Mouse (Mus musculus): ENCODE data around the gene Slc22a20. TPM values are rescaled to one million over a fixed set of nuclear protein-coding genes. Genes with fewer than 3 reads are reported as not detected.
A peak's percentile ranks its signal among the peaks of the same experiment; 100 is the strongest.

Slc22a20 gene
- polyA plus RNA-seq, 1 experiment from 2014 or later, result not detected

- H3K4me1 ChIP-seq (ENCODE audit: control insufficient read depth, insufficient read depth, low read length), result peaks cover 11% of the 10 kb centered on the region
- no peak for ATAC-seq (replicated peaks; ENCODE audit: extremely low read depth, insufficient read depth, low FRiP score)
- no peaks in the 10 kb centered on the region for H3K36me3 ChIP-seq (ENCODE audit: control insufficient read depth, insufficient read depth)
- no peak overlapping the region for H3K4me2 ChIP-seq (ENCODE audit: low read depth, low read length)
- H3K9me3 ChIP-seq (replicated peaks; ENCODE audit: control insufficient read depth, low read length), result no peaks in the 10 kb centered on the region
- no peak overlapping the region for H3K4me3 ChIP-seq (ENCODE audit: low read length)
- H3K27ac ChIP-seq (ENCODE audit: low read length), result no peak overlapping the region
- no peak overlapping the region for H3K9ac ChIP-seq (ENCODE audit: low read length)
- 66% methylated on average over 7 of the region's 7 CpGs for WGBS
- no peaks in the 10 kb centered on the region for H3K27me3 ChIP-seq (ENCODE audit: control insufficient read depth, insufficient read depth, low read length)
Observed at GRCm38 (mm10) chr19:5992012-5992411, 6.1 kb upstream of the Slc22a20 start.

DNA sequence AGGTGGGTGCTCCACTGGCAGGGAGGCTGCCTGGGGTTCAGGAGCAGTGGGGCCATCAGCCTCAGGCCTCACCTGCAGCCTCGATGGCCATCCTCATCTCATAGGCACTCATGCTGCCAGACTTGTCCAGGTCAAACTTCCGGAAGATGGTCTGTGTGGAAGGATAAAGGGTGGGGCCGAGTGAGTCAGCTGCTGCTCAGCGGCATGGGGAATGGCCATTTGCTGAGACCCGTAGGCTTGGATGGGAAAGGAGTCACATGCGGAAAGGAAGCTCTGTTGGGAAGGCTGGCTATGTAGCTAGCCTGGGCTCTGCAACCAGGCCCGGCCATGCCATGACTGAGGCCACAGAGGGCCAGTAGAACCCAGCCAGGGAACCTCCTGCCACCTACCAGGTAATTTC lies 5.5 kb upstream of the Slc22a20 start:
- Histone ChIP-seq H3K27ac (ENCODE audit: low read length) (no peak overlapping the region), H3K4me1 (ENCODE audit: control insufficient read depth, insufficient read depth, low read length) (peaks cover 11% of the 10 kb centered on the region), H3K36me3 (ENCODE audit: control insufficient read depth, insufficient read depth) (no peaks in the 10 kb centered on the region), H3K4me2 (ENCODE audit: low read depth, low read length) (no peak overlapping the region), H3K27me3 (ENCODE audit: control insufficient read depth, insufficient read depth, low read length) (no peaks in the 10 kb centered on the region), H3K9ac (ENCODE audit: low read length) (no peak overlapping the region), H3K9me3 (replicated peaks; ENCODE audit: control insufficient read depth, low read length) (no peaks in the 10 kb centered on the region), H3K4me3 (ENCODE audit: low read length) (no peak overlapping the region)
- no peak for ATAC-seq (replicated peaks; ENCODE audit: extremely low read depth, insufficient read depth, low FRiP score)
- 73% methylated on average over 7 of the region's 7 CpGs for WGBS

GRCm38 (mm10) chr19:5990921-5991320 lies 5.0 kb upstream of the Slc22a20 start:
- no peak for ATAC-seq (replicated peaks; ENCODE audit: extremely low read depth, insufficient read depth, low FRiP score)
- 68% methylated on average over 1 of the region's 1 CpGs for WGBS
- H3K36me3 ChIP-seq (ENCODE audit: control insufficient read depth, insufficient read depth), result no peaks in the 10 kb centered on the region
- no peak overlapping the region for H3K9ac ChIP-seq (ENCODE audit: low read length)
- H3K4me2 ChIP-seq (ENCODE audit: low read depth, low read length), result no peak overlapping the region
- H3K9me3 ChIP-seq (replicated peaks; ENCODE audit: control insufficient read depth, low read length), result no peaks in the 10 kb centered on the region
- no peak overlapping the region for H3K27ac ChIP-seq (ENCODE audit: low read length)
- H3K4me3 ChIP-seq (ENCODE audit: low read length), result no peak overlapping the region
- peaks cover 11% of the 10 kb centered on the region for H3K4me1 ChIP-seq (ENCODE audit: control insufficient read depth, insufficient read depth, low read length)
- no peaks in the 10 kb centered on the region for H3K27me3 ChIP-seq (ENCODE audit: control insufficient read depth, insufficient read depth, low read length)

GRCm38 (mm10) chr19:5990033-5990432 lies 4.1 kb upstream of the Slc22a20 start:
- Histone ChIP-seq H3K9me3 (replicated peaks; ENCODE audit: control insufficient read depth, low read length) (no peaks in the 10 kb centered on the region), H3K4me1 (ENCODE audit: control insufficient read depth, insufficient read depth, low read length) (peaks cover 11% of the 10 kb centered on the region), H3K27ac (ENCODE audit: low read length) (no peak overlapping the region), H3K4me3 (ENCODE audit: low read length) (no peak overlapping the region), H3K9ac (ENCODE audit: low read length) (no peak overlapping the region), H3K36me3 (ENCODE audit: control insufficient read depth, insufficient read depth) (no peaks in the 10 kb centered on the region), H3K4me2 (ENCODE audit: low read depth, low read length) (no peak overlapping the region), H3K27me3 (ENCODE audit: control insufficient read depth, insufficient read depth, low read length) (no peaks in the 10 kb centered on the region)
- no peak for ATAC-seq (replicated peaks; ENCODE audit: extremely low read depth, insufficient read depth, low FRiP score)
- WGBS, result 77% methylated on average over 12 of the region's 12 CpGs

DNA sequence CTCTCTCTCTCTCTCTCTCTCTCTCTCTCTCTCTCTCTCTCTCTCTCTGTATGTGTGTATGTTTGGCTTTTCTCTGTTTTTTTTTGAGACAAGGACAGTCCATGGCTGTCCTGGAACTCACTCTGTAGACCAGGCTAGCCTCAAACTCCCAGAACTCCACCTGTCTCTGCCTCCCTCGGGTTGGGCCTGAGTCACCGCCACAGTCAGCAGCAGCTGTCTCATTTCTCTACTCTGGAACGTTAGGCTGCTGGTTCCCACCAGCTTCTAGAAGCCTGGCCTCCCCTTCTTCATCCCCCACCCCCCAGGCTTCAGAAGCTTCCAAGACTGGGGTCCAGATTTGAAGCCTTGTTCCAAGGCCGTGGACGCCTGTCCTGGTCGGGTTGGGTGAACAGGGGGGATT lies 3.6 kb upstream of the Slc22a20 start:
- Histone ChIP-seq H3K4me1 (ENCODE audit: control insufficient read depth, insufficient read depth, low read length) (peaks cover 11% of the 10 kb centered on the region), H3K27me3 (ENCODE audit: control insufficient read depth, insufficient read depth, low read length) (no peaks in the 10 kb centered on the region), H3K9ac (ENCODE audit: low read length) (no peak overlapping the region), H3K4me2 (ENCODE audit: low read depth, low read length) (no peak overlapping the region), H3K36me3 (ENCODE audit: control insufficient read depth, insufficient read depth) (no peaks in the 10 kb centered on the region), H3K9me3 (replicated peaks; ENCODE audit: control insufficient read depth, low read length) (no peaks in the 10 kb centered on the region), H3K4me3 (ENCODE audit: low read length) (no peak overlapping the region), H3K27ac (ENCODE audit: low read length) (no peak overlapping the region)
- 53% methylated on average over 6 of the region's 6 CpGs for whole genome bisulfite sequencing
- no peak for ATAC-seq (replicated peaks; ENCODE audit: extremely low read depth, insufficient read depth, low FRiP score)

DNA sequence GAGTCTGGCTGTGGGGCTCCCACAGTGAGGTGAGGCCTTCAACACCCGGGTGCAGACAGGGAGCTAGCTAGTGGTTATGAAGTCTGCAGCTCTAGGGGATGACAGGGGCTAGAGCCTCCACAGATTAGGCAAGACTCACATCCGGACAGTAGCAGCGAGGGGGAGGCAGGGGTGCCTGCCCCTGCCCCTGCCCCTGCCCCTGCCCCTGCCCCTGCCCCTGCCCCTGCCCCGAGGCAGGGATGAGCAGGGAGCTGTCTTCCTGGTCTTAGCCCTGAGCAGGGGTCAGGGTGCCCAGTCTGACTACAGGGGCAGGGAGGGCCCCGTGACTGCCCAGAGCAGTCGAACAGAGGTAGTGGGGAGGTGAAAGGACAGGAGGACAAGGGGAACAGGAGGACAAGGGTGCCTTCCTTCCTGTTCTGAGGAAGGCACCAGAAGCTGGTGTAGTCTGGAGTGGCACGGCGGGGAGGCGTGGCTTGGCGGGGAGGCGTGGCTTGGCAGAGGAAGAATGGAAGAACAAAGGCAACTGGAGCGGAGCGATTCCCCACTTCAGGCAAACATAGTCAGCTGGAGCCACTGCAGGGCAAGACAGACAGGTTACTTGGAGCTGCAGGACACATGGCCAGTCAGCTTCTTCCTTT lies 3.0 kb upstream of the Slc22a20 start:
- no peaks in the 10 kb centered on the region for H3K9me3 ChIP-seq (replicated peaks; ENCODE audit: control insufficient read depth, low read length)
- peak overlapping the region; percentile 33; the same call in 1 of the 2 replicates for H3K27ac ChIP-seq (ENCODE audit: low read length)
- WGBS, result 4% methylated on average over 13 of the region's 13 CpGs
- peaks cover 11% of the 10 kb centered on the region for H3K4me1 ChIP-seq (ENCODE audit: control insufficient read depth, insufficient read depth, low read length)
- H3K4me2 ChIP-seq (ENCODE audit: low read depth, low read length), result peak overlapping the region; percentile 43
- no peaks in the 10 kb centered on the region for H3K36me3 ChIP-seq (ENCODE audit: control insufficient read depth, insufficient read depth)
- peak; percentile 54 for ATAC-seq (replicated peaks; ENCODE audit: extremely low read depth, insufficient read depth, low FRiP score)
- no peak overlapping the region for H3K4me3 ChIP-seq (ENCODE audit: low read length)
- peak overlapping the region; percentile 58 for H3K9ac ChIP-seq (ENCODE audit: low read length)
- H3K27me3 ChIP-seq (ENCODE audit: control insufficient read depth, insufficient read depth, low read length), result no peaks in the 10 kb centered on the region

GRCm38 (mm10) chr19:5988027-5988814 lies 2.3 kb upstream of the Slc22a20 start:
- H3K4me1 ChIP-seq (ENCODE audit: control insufficient read depth, insufficient read depth, low read length), result peaks cover 11% of the 10 kb centered on the region
- WGBS, result 49% methylated on average over 5 of the region's 5 CpGs
- H3K27ac ChIP-seq (ENCODE audit: low read length), result no peak overlapping the region
- H3K9ac ChIP-seq (ENCODE audit: low read length), result peak overlapping the region; percentile 9; the same call in 1 of the 2 replicates
- no peak for ATAC-seq (replicated peaks; ENCODE audit: extremely low read depth, insufficient read depth, low FRiP score)
- no peaks in the 10 kb centered on the region for H3K9me3 ChIP-seq (replicated peaks; ENCODE audit: control insufficient read depth, low read length)
- no peak overlapping the region for H3K4me3 ChIP-seq (ENCODE audit: low read length)
- no peaks in the 10 kb centered on the region for H3K27me3 ChIP-seq (ENCODE audit: control insufficient read depth, insufficient read depth, low read length)
- H3K36me3 ChIP-seq (ENCODE audit: control insufficient read depth, insufficient read depth), result no peaks in the 10 kb centered on the region
- H3K4me2 ChIP-seq (ENCODE audit: low read depth, low read length), result no peak overlapping the region

GRCm38 (mm10) chr19:5980477-5980876 lies 5.5 kb downstream of the Slc22a20 start:
- H3K4me1 ChIP-seq (ENCODE audit: control insufficient read depth, insufficient read depth, low read length), result no peaks in the 10 kb centered on the region
- no peaks in the 10 kb centered on the region for H3K9me3 ChIP-seq (replicated peaks; ENCODE audit: control insufficient read depth, low read length)
- H3K36me3 ChIP-seq (ENCODE audit: control insufficient read depth, insufficient read depth), result no peaks in the 10 kb centered on the region
- H3K27me3 ChIP-seq (ENCODE audit: control insufficient read depth, insufficient read depth, low read length), result no peaks in the 10 kb centered on the region
- 80% methylated on average over 9 of the region's 9 CpGs for WGBS
- no peak overlapping the region for H3K9ac ChIP-seq (ENCODE audit: low read length)
- no peak for ATAC-seq (replicated peaks; ENCODE audit: extremely low read depth, insufficient read depth, low FRiP score)
- no peak overlapping the region for H3K4me3 ChIP-seq (ENCODE audit: low read length)
- H3K4me2 ChIP-seq (ENCODE audit: low read depth, low read length), result no peak overlapping the region
- no peak overlapping the region for H3K27ac ChIP-seq (ENCODE audit: low read length)

DNA sequence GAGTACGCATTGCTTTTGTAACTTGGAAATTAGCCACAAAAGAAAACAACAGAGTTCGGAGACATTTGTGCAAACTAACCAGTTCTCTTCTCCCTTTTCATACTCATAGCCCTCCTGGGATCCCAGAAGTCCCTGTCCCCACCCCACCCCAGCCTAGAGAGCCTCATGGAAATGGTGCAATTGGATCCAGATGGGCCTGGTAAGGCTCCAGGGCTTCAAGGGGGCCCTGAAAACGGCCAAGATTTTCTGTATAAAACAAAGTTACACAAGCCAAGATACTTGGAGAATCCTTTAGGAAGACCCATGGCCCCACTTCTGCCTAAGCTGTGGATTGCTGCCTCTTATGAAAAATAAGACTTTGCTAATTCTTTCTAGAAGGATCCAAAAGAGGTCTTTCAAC lies 8.2 kb downstream of the Slc22a20 start:
- H3K9ac ChIP-seq (ENCODE audit: low read length), result no peak overlapping the region
- no peak overlapping the region for H3K27ac ChIP-seq (ENCODE audit: low read length)
- no peaks in the 10 kb centered on the region for H3K36me3 ChIP-seq (ENCODE audit: control insufficient read depth, insufficient read depth)
- no peaks in the 10 kb centered on the region for H3K4me1 ChIP-seq (ENCODE audit: control insufficient read depth, insufficient read depth, low read length)
- H3K9me3 ChIP-seq (replicated peaks; ENCODE audit: control insufficient read depth, low read length), result no peaks in the 10 kb centered on the region
- 73% methylated on average over 3 of the region's 3 CpGs for WGBS
- H3K4me2 ChIP-seq (ENCODE audit: low read depth, low read length), result no peak overlapping the region
- H3K4me3 ChIP-seq (ENCODE audit: low read length), result no peak overlapping the region
- H3K27me3 ChIP-seq (ENCODE audit: control insufficient read depth, insufficient read depth, low read length), result no peaks in the 10 kb centered on the region
- ATAC-seq (replicated peaks; ENCODE audit: extremely low read depth, insufficient read depth, low FRiP score), result no peak

Data from heart, embryonic 16.5 days (tissue).